Mouse (Mus musculus): ENCODE measurements around the gene Th. TPM values are rescaled to one million over a fixed set of nuclear protein-coding genes. Genes with fewer than 3 reads are reported as not detected.

Th gene
- polyA plus RNA-seq (2012; fragmentation: generic; extraction: Trizol): not detected

DNA sequence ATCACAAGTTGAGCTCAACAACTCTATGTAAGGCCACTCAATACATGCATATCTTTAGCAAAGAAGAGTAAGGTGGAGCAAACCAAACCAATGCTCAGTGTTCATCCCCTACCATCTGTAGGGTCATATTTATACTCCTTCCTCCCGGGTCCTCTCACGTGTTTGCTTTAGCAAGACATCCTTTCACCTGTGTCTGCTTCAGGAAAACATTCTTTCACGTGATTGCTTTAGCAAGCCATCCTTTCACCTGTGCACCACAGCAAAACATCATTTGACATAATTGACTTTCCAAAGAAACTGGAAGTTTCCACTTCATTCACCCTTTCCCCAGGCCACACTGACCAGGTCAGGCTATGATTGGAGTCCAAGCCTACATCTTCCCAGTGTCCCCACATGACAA, at the start of gene Th:
TSS of gene Th (minus strand) at position 101 of the 400 bp plus-strand sequence.

GRCm38 (mm10) chr7:142968809-142969511, 38.0 kb upstream of the Th start, which contains the start of gene Ascl2:
Gene Ascl2, minus strand, starts transcription at chr7:142969264.

Other genes starting within 250 kb of the Th start
- gene Ins2, start 187.7 kb downstream of the Th start, polyA plus RNA-seq (2012; fragmentation: generic; extraction: Trizol): not detected
- under 1 TPM in 1 of 2 experiments, not detected in 1; 0.02 TPM for gene Ascl2, start 38.1 kb upstream of the Th start, polyA plus RNA-seq (2012; fragmentation: generic; extraction: Trizol)
- 1 to 10 TPM in 1 of 2 experiments, under 1 TPM in 1; 0.67 to 6.4 TPM for gene Tspan32, start 73.9 kb upstream of the Th start, polyA plus RNA-seq (2012; fragmentation: generic; extraction: Trizol)
- gene Cd81, start 121.6 kb upstream of the Th start, polyA plus RNA-seq (2012; fragmentation: generic; extraction: Trizol): 100 to 1,000 TPM; 138 to 650 TPM
- gene Tssc4, start 138.1 kb upstream of the Th start, polyA plus RNA-seq (2012; fragmentation: generic; extraction: Trizol): 10 to 100 TPM; 66.1 to 74.1 TPM
- gene Trpm5, start 163.5 kb upstream of the Th start, polyA plus RNA-seq (2012; fragmentation: generic; extraction: Trizol): 1 to 10 TPM in 1 of 2 experiments, under 1 TPM in 1; 0.36 to 2.3 TPM
- not detected for gene Kcnq1, start 175.2 kb upstream of the Th start, polyA plus RNA-seq (2012; fragmentation: generic; extraction: Trizol)

Data from C3H10T1/2 (cell line).